Mouse (Mus musculus) G1E (cell line): Measurements from ENCODE around the gene Slc25a47.

Experiments used
- CTCF ChIP-seq: IDR thresholded peaks from 2 replicates; pipeline ENCODE4 v1.5.1; 2012; ENCODE audit warnings: low read depth, low read length, inconsistent platforms, mixed read lengths
- GATA1 ChIP-seq: IDR thresholded peaks from 2 replicates; pipeline ENCODE4 v1.6.1; 2012; ENCODE audit warnings: borderline replicate concordance, low read length, inconsistent platforms, mixed read lengths
- GATA2 ChIP-seq: IDR thresholded peaks from 2 replicates; pipeline ENCODE4 v1.6.1; 2012; ENCODE audit warnings: low read depth, low read length, inconsistent platforms, borderline replicate concordance
- POLR2AphosphoS5 ChIP-seq: IDR thresholded peaks from 2 replicates; pipeline ENCODE4 v1.6.1; 2012; ENCODE audit warnings: low read depth, low read length, inconsistent platforms; ENCODE audit not compliant: insufficient replicate concordance
- TAL1 ChIP-seq: conservative IDR thresholded peaks from 2 replicates; pipeline ENCODE4 v1.6.1; 2012; ENCODE audit warnings: low read depth, low read length, inconsistent platforms, mixed read lengths

DNA sequence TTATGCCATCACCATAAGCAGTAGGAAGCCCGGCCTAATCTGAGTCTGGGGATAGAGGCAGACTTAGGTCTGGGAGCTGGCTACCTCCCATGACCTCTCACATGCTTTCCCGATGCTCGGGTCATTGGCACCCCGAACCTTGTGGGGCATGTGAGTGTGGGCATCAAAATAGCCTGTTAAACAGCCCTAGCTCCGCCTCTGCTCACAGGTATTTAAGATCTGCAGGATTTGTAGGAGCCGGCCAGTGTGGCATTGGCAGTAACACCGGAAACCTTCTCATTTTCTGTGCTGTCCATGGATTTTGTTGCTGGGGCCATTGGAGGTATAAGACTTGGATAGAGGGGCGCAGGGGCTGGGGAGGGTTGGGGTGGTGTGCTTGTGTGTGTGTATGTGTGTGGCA is 15.0 kb downstream of the Slc25a47 start:
- no peak for TF ChIP-seq CTCF
- TF ChIP-seq TAL1, result no peak
- TF ChIP-seq POLR2AphosphoS5, result no peak
- no peak for TF ChIP-seq GATA2
- TF ChIP-seq GATA1, result no peak
